Mouse (Mus musculus) hindbrain, embryonic 10.5 days (tissue): ENCODE data around the gene Mrps25. TPM values are rescaled to one million over a fixed set of nuclear protein-coding genes. Genes with fewer than 3 reads are reported as not detected.

Experiments
- polyA plus RNA-seq: library from polyadenylated mRNA; unstranded; fragments of >200 nt; fragmentation: Nextera tagmentation; extraction: Ambion mirVana; gene quantifications from 2 replicates; pipeline ENCODE4 v1.2.1, GENCODE M21; 2016

The Mrps25 gene
- polyA plus RNA-seq, 1 experiment from 2014 or later = 93.1 TPM

Other genes with a start within 250 kb of the Mrps25 start
- gene Fgd5, start 205.2 kb downstream of the Mrps25 start, polyA plus RNA-seq = 7.4 and 8.1 TPM in 2 replicates
- 14.6 and 16.8 TPM in 2 replicates for gene Nr2c2, start 92.6 kb downstream of the Mrps25 start, polyA plus RNA-seq
- 23.8 and 27.9 TPM in 2 replicates for gene Rbsn, start 30.9 kb upstream of the Mrps25 start, polyA plus RNA-seq
- 5.7 and 13.6 TPM in 2 replicates for gene Trh, start 60.6 kb upstream of the Mrps25 start, polyA plus RNA-seq